Mouse (Mus musculus) right cerebral cortex, adult 18-20 months (tissue): ENCODE results near the gene C1qbp.

ENCODE experiments used
- DNase-seq: peaks from one replicate; pipeline ENCODE4 v3.0.0; 2022; ENCODE audit warnings: mixed read lengths

The C1qbp gene

DNA sequence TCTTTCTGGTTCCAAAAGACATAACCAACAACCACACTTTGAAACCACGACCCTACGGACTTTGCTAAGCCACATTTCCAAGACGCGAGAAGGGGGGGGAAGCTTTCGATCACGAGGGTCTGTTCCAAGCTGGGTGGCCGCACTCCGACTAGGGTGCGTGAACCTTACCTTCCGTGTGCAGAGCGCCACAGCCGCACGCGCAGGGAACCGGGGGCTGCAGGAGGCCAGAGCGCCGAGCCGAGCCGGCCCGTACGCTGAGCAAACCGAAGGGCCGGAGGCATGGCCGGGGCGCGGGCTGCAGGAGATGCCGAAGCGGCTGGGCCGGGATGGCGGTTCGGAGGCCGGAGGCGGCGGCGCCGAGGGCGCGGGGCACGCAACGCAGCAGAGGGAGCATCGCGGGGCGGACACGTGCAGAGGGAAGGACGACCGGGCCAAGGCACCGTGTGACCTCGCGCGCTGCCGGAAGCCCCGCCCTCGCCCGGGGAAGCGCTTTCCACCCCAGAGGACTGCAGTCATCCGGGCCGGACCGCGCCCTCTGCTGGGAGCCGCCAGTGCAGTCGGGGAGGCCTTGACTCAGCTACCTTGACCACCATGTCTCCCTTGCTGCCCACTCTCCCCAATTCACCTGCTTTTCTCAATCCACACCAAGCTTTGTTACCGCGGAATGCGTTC lies at the start of gene C1qbp:
C1qbp (minus strand) TSS at position 470 of the 672 bp plus-strand sequence.
- DNase-seq, result peak; percentile 95

DNA sequence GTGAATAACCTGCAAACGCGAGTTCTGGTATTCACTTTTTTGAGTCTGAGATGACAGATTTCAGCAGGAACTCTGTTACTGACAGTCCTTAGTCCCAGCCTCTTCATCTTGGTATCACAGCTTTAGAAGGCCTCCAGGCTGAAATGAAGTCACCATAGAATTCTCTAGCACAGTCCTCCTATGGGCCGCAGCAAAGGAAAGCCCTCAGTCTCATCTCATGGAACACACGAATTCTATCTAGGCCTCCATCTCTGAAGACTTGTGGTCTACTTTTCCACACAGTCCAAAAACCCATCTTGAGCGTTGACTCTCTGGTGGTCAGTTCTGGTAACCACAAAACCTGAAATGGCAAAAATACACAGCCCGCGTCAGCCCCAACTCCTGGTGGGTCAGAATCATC lies 49.2 kb upstream of the C1qbp start:
- no peak for DNase-seq

DNA sequence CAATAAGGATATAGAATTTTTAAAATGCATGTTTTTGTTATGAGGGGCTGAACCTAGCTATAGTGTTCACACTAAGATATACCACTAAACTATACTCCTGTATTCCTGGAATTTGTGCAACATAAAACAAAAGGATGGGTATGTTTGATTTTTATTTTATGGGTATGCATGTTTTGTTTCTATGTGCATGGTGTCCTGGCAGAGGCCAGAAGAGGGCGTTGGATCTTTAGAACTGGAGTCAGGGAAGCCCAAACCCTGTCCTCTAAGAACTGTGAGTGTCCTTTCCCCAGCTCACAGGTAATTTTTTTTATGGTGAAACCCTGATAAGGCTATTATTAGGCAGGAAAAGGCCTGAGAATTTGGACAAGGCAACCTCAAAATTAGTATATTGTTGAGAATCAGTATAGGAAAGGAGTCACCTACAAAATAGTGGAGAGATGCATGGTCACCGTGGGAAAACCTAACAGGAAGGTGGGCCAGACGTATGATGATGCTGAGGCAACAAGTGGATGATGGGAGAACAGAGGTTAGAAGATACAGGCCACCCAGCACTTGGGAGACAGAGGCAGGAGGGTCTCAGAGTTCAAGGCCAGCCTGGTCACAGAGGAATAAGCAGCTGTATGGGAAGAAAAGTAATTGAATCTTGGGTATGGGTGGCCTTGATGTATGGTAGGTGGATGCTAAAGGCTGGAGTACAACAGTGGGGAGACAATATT lies 46.7 kb upstream of the C1qbp start:
- no peak for DNase-seq

DNA sequence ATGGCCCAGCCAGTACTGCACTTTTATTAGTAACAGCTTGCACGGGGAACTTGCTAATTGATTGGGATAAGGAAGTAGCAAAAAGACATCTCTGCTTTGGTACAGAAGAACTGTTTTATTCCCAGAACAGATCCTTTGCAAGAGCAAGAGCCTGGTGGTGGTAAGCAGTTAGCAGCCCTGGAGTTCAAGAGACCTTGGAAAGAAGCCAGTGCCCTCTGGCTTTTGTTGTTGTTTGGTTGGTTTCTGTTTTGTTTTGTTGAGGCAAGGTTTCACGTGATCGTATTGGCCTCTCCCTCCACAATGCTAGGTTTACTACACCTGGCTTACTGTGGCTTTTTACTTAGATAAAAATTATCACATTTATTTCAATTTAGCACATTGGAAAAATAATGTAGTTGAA lies 45.5 kb upstream of the C1qbp start:
- DNase-seq, result no peak

DNA sequence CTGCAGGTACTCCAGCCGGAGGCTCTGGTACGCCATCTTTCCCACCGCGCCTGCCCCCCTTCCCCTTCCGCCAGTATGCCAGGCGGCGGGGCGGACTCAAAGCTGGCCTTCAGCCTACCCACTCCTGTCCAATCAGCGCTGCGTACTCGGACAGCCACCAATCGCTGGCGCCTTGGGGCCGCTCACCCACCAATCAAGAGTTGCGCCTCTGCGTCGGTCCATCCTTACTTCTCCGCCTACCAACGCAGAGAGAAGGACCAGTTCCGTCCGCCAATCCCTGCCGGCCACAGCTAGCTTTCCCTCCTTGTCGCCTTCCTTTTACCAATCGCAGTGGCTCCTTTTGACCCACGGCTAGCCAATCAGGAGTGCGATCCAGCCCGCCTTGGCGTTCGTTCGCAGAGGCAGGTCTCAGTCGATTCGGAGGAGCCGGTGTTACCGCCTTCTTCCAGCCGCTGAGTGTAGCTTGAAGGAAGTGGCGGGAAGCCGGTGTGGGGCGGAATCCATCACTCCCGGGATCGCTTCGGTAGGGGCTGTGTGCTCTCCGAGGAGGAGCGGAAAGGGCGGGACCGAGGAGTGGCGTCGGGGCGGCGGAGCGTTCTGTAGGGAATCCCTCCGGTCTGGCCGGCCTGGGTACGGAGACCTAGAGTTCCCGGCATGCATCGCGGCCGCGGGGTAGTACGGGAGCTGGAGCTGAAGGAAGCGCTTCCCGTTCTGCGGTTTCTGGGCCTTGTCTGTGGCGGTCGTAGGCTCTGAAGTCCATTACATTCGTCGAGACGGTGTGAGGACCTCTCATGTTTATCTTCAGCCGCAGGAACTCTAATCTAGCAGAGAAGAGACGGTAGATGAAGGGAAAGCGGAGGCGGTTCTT lies 36.6 kb upstream of the C1qbp start, which contains the start of the genes Mis12 and Derl2:
Mis12 (plus strand) TSS at position 411 of the 868 bp plus-strand sequence.
Derl2 (minus strand) TSS at position 641 of the 868 bp plus-strand sequence.
- DNase-seq, result peak; percentile 99

DNA sequence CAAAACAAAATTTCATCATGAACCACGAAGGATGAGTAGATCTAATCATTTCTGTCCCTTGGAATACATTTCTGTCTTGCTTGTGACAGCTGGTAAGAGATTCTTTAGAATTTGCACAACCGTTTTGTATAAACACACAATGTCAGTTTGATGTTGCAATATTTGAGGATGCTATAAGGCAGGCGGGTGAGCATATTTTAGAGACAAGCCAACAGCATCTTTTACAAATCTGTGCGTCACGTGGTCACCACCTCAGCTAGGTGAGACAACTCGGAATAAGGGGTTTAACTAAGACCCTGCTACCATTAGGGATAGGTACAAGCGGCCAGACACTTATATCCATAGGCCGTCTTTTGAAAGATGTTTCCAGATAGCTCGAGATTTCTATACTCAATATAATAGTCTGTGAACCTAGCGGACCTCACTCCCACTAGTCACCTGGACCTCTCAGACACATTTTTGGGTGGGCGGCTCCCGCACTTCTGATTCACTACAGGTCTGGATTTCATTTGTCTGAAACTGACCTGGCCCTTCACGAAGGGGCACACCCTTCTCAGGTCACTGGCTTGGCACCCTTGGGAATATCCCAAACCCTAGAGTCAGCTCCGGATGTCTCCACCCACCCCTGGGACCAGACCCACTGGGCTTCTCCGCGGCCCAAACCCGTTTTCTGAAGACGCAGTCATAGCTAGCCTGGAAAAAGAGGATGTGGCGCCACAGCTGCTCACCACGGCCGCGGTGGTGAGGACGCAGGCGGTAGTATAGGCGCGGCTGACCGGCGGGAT lies 35.8 kb upstream of the C1qbp start:
- no peak for DNase-seq

DNA sequence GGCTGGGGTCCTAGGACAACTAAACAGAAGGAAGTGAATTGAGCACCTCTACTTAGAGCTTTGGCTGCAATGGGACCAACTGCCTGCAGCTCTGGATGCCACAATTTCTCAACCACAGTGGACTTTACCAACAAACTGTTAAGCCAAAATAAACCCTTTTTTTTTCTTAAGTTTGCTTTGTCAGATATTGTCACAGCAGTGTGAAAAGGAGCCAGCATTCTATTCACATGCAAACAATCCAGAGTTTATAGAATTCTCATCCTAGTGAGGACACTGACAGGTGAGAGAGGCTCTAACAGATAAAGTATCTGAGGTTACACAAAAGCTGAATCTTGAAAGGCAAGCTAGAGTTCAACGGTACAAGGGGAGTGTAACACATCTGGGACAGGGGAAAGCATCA lies 34.2 kb upstream of the C1qbp start:
- DNase-seq, result no peak

DNA sequence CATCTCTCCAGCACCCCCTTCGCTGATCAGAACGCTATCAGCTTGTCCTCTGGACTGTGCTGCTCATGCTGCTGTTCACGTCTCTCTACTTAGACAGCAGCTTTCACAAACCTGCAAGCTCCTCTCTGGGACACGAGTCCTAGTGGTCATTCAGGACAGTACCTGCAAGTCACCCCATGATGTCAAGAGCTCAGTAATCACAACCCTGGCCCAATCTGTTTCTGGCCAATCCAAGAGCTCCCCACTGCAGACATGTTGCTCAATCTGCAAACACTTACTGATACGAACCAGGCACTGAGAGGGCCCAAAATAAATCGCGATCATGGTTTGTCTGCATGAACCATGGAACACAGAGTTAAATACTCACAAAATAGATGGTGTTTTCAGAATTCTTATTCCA lies 29.9 kb upstream of the C1qbp start:
- no peak for DNase-seq

DNA sequence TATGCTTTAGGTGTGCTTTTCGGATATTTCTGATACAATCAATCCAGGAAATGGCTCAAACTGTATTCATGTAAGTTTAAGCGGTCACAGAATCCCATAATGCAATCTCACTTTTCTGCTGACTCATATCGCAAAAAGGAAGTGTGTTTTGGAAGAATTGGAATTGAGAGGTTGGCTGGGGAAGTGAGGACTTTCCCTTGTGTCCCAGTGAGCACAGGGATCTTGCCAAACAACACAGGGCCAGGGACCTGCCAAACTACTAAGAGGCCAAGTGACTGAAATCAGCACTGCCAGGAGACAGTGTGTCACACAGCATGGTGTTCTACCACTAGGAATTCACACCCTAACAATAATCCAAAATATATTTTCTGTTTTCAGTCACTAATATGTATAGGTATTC lies 25.5 kb upstream of the C1qbp start:
- DNase-seq, result no peak

DNA sequence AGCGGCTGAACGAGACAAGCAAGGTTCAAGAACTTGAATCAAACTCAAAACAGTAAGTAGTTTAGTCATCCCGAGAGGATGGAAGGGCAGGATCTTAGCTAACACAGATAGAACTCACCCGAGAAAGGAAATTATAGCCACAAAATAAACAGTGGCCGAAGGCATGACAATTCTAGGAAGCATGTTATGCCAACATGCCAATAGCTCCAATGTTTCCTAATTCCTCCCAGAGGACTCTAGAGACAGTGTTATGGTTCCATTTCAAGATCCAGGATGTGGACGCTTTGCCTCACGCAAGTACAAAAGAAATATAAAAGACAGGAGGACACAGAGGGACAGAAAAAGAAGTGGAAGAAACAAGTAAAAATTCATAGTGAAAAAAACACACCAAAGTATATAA lies 25.0 kb upstream of the C1qbp start:
- no peak for DNase-seq

DNA sequence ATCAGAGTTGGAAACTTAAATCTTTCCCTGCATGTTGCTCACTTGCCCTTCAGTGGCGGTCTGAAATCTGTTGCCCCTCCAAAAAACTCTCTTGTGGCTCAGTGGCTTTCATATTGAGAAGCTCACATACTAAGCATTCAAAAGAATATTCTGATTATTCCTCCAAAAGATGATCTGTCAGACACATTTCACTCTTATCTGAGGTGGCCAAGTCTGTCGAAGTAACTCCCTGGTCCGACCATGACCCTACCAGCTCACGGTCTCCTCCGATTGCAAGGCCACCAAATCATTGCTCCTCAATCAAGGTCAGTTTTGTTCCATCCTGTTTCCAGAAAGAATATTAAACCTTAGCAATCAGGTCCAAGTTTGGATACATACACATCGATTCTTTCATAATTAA lies 24.2 kb upstream of the C1qbp start:
- no peak for DNase-seq

DNA sequence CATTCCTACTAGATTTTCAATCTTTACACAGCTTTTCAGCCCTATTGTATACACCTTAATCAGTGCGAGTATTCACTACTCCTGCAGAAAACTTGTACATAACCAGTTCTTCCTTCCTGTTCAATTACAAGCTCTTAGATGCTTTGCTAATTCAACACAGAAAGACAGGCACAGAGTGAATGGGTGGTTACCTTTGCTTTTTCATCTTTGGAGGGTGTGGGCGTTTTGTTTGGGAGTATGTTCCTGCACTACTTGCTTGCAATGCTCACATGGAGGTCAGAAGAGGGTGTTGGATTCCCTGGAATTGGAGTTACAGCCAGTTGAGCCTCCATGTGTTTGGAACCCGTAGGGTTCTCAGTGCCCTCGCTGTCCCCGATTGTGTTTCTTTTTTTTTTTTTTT lies 22.2 kb upstream of the C1qbp start:
- no peak for DNase-seq

DNA sequence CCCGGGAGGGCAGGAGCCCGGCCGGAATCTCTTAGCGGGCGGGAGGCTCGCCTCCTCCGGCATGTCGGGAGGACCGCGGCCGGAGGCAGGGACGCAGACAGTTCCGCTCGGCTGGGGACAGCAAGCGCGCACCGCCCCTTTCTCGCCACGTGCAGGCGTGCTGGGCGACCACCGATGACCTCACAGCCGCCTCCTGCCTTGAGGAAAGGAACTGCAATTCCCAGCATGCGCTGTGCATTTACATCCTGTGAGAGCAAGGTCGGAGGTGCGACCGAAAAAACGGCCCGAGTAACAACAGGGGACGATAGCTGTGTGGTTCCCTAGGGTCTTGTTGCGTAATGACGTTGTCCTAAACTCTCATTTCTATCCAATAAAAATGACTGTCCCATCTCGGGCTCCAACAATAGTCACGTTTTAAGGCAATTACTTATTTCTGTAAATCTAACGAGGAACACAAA lies 21.5 kb upstream of the C1qbp start, which contains the start of gene Dhx33:
Dhx33 (minus strand) TSS at position 122 of the 458 bp plus-strand sequence.
- DNase-seq, result peak; percentile 98

DNA sequence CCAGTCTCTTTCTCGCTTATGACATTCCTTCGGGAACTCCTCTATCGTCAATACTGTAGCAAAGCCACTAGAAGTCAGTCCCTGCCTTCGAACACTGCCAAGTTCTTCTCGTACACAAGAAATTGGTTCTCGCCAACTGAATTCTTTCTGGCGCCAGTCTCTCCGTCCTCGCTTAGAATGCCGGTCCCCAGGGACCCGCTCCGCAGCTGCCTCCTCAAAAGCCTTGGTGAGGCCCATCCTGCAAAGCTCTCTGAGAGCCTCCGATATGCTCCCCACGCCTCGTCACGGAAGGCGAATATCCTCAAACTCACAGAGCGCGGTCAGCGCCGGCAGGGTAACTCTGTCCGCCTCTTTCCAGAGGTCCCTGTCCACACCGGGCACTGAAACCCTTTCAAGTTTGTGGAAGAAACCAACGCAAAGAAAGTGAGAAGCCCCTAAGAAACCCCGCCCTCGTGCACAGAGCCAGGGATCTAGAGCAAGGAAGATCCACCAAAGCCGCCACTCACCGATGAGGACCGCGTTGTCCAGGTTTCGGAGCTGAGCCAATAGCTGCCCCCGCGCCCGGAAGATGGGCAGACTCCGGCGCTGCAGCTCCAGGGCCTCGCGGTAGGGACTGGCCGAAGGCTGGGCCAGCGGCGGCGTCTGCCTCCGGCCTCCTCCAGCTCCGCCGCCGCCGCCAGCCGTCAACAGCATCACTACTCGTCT lies 20.9 kb upstream of the C1qbp start:
- DNase-seq, result no peak

DNA sequence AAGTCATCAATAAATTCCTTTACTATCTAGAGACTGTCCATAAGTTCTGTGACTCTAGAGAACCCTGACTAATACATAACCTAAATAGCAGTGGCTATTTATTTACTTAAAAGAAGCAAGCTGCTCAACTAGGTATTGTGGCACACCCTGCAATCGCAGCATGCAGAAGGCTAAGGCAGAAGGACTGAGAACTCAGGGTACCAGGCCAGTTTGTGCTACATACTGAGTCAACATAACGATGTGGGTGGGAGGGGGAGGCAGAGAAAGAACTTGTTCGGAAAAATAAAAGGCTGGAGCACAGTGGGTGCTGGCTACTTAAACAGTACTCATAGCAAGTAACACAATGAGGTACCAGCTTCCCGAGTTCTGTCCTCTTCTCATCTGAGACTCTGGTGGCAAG lies 18.3 kb upstream of the C1qbp start:
- DNase-seq, result peak; percentile 34

DNA sequence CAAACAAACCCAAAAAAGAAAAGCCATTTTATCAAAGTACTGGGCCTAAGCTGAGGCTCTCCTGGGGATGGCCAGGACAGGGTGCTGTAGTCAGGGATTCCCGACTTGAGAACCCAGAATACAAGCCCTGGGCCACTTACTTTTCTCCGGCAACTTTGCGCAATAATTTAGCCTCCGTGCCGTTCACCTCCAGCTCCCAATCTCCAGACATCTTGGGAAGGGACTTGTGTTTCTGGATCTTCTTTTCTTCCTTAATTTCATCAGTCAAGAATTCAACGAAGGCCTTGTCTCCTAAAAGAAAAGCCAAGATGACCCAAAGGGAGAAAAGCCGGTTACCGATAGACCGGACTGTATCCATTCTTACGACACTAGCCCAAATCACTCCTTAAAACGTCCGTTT lies 796 bp downstream of the C1qbp start:
- no peak for DNase-seq

DNA sequence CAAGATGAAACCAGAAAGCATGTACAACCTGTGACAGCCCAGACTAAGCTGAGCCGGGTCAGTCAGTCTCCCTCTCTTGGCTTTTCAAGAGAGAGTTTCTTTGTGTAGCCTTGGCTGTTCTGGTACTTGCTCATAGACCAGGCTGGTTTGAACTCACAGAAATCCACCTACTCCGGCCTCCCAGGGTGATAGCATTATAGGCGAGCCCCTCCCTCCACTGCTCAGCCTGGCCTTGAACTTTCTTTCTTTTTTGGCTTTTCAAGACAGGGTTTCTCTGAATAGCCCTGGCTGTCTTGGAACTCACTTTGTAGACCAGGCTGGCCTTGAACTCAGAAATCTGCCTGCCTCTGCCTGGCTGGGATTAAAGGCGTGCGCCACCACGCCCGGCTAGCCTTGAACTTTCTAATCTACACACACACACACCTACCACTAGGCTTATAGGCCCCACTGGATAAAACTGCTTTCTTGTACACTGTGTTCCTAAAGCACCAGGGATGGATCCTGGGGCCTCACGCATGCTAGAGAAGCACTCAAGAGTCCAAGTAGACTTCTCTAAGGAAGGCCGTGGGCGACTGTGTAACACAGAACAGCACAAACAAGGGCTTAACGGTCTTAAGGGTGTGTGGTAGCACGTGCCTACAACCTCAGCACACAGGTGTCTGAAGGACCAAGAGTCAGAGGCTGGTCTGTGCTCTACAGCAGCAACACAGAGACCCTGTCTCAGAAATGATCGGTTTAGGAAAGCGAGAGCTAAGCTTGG lies 1.9 kb downstream of the C1qbp start:
- DNase-seq, result no peak

DNA sequence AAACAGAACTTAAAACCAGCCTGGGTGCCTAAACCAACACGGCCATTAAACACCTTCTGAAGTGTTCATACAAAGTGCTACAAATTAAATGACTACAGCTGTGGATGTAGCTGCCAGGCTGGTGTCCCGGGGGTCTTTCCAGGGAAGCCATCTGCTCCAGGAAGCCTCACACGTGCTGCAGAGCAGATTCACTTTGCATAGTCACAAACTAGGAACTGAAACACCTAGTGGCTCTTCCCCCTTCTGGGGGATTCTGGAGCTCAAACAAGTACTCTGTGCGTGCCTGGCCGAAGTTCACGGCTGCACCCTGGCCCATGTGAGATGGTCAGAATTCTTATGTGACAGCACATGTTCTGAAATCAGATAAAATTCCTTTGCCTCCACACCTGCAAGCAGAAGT lies 2.6 kb downstream of the C1qbp start:
- DNase-seq, result no peak

DNA sequence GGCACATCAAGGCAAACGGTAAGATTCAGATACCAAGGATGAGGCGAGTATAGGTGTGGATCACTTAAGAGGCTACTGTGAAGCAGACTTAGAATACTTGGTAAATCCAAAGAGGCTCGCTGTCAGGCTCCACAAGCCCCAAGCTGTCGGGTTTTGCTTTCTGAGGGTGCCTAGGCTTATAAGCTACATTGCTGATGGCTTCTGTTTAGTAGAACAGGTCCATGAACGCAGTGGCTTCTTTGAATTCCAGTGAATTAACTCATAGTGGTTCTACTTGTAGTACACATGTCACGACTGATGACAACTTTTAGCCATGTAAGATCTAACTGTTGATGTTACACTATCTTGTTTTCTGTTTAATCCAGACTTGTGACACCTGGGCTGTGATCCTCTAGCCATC lies 5.5 kb downstream of the C1qbp start:
- no peak for DNase-seq

DNA sequence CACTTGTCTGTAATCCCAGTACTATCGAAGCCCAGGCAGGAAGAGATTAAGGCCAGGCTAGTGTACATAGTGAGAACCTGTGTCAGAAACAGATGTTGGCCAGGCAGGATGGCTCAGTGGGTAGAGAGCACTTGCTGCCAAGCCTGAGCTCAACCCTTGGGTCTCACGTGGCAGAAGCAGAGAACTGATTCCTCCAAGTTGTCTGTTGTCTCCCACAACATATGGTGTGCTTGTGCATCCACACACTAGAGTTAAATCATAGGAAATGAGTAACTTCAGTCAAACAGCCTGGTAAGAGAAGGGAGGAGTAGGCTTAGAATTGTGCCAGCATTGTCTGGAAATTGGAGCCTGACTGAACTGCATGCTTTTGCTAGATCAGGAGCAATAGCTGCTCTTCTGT lies 7.6 kb downstream of the C1qbp start:
- no peak for DNase-seq

DNA sequence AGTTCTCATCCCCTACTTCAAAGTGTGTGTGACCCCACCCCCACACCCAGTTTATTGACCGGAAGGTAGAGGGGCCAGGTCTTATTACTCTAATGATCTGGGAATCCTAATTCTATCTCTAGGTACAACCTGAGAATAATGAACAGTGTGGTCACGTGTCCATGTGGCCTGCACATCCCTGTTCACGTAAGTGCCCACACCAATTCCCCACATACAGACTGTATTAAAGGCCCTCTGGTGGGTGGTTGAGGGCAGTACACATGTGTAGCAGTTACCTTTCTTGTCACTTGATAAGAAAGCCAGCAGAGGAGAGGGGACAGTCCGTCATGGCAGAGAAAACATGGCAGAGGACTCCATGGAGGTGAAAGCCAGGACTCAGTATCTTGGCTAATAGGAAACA lies 8.9 kb downstream of the C1qbp start:
- DNase-seq, result no peak
